Mouse (Mus musculus) kidney, adult 2 months (tissue): ENCODE results near the gene Pkig. TPM values are rescaled to one million over a fixed set of nuclear protein-coding genes. Genes with fewer than 3 reads are reported as not detected.
A peak's percentile ranks its signal among the peaks of the same experiment; 100 is the strongest.

Experiments
- DNase-seq: peaks from one replicate; pipeline ENCODE4 v3.0.0; 2021
- H3K27ac ChIP-seq: fragments of 200-500 bp; 2 replicates; pipeline ENCODE4 v1.5.1; 2012; ENCODE audit warnings: low read depth, low read length, control low read depth, inconsistent platforms; ENCODE audit not compliant: insufficient read depth
- H3K27me3 ChIP-seq: fragments of 200-500 bp; replicated peaks from 2 replicates; pipeline ENCODE4 v1.6.1; 2012; ENCODE audit warnings: mild to moderate bottlenecking, moderate library complexity, low read length, inconsistent platforms; ENCODE audit not compliant: control insufficient read depth, insufficient read depth
- H3K36me3 ChIP-seq: fragments of 200-500 bp; 2 replicates; pipeline ENCODE4 v1.6.1; 2012; ENCODE audit warnings: mild to moderate bottlenecking, moderate library complexity, low read length, inconsistent platforms; ENCODE audit not compliant: control insufficient read depth, insufficient read depth
- H3K4me1 ChIP-seq: fragments of 200-500 bp; 2 replicates; pipeline ENCODE4 v1.6.1; 2011; ENCODE audit warnings: low read length; ENCODE audit not compliant: control insufficient read depth, insufficient read depth
- H3K4me3 ChIP-seq: fragments of 200-500 bp; 2 replicates; pipeline ENCODE4 v1.5.1; 2011; ENCODE audit warnings: mild to moderate bottlenecking, low read depth, low read length, control low read depth; ENCODE audit not compliant: insufficient read depth
- CTCF ChIP-seq: fragments of 200-500 bp; conservative IDR thresholded peaks from 2 replicates; pipeline ENCODE4 v1.5.1; 2011; ENCODE audit warnings: low read depth, mild to moderate bottlenecking, control low read depth, low read length, moderate library complexity, mixed read lengths; ENCODE audit not compliant: insufficient read depth, insufficient read length
- POLR2A ChIP-seq: fragments of 200-500 bp; IDR thresholded peaks from one replicate; pipeline ENCODE4 v1.6.1; 2011; ENCODE audit warnings: low read depth, low read length, control low read depth
- WGBS: fragments of 180-500 bp; shearing (Covaris S2); methylation state at CpG from one replicate; pipeline ENCODE4 v1.1.7; 2018; 5-methylcytosine and 5-hydroxymethylcytosine counted together
- polyA plus RNA-seq: library from polyadenylated mRNA; depleted of rRNA; stranded (reverse); fragments of >200 nt; gene quantifications from 2 replicates; pipeline ENCODE4 v1.2.3, GENCODE M21; 2012

Gene Pkig
- polyA plus RNA-seq, 1 experiment, result 107 TPM

- Histone ChIP-seq H3K27me3 (no peaks in the 10 kb centered on the region), H3K36me3 (peaks cover 35% of the 10 kb centered on the region), H3K4me1 (no peaks in the 10 kb centered on the region), H3K4me3 (no peak overlapping the region), H3K27ac (no peak overlapping the region)
- no peak for DNase-seq
- TF ChIP-seq POLR2A, result no peak
- no peak for TF ChIP-seq CTCF
- WGBS, result 91% methylated on average over 2 of the region's 2 CpGs
These were observed 26.5 kb upstream of the Pkig start for GRCm38 (mm10) chr2:163631715-163632114.

DNA sequence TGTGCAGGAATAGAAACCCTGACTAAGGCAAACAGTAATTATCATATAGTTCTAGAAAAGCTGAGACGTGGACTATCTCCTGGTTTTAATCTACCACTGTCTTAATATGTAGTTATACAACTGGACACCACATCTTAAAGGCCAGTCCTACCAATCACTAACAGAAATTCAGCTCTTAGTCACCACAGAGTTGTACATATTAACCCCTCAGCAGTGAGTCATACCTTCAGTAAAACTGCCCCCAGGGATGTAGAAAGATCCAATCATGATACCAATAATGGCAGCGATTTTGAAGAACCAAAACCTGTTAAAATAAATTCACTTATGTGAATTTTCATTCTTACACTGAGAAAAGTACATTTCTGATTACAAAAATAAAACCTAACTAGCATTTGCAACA lies 24.0 kb upstream of the Pkig start:
- TF ChIP-seq POLR2A (no peak), CTCF (no peak)
- 77% methylated on average over 2 of the region's 2 CpGs for WGBS
- peaks cover 30% of the 10 kb centered on the region for H3K36me3 ChIP-seq

DNA sequence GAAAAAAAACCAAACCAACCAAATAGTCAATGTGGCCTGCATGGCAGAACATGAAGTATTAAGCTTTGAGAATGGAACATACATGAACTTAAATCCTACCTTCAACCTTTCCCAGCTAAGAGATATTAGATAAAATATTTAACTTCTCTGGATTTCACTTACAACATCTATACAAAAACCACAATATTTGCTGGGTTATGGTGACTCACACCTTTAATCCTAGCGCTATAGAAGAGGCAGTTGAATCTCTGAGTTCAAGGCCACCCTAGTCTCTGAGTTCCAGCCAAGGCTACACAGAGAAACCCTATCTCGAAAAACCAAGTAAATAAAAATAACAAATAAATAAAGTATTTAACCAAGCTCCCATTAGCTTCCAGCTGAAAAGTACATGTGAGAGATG lies 22.1 kb upstream of the Pkig start:
- peaks cover 18% of the 10 kb centered on the region for H3K36me3 ChIP-seq
- no peak for TF ChIP-seq POLR2A
- TF ChIP-seq CTCF, result no peak
- no peak overlapping the region for H3K4me3 ChIP-seq
- WGBS, result 78% methylated on average over 2 of the region's 2 CpGs
- no peak for DNase-seq
- H3K4me1 ChIP-seq, result peaks cover 23% of the 10 kb centered on the region
- no peaks in the 10 kb centered on the region for H3K27me3 ChIP-seq
- H3K27ac ChIP-seq, result no peak overlapping the region

More for the DNA sequence above, 24.0 kb upstream of the Pkig start:
- Histone ChIP-seq H3K4me3 (no peak overlapping the region), H3K4me1 (peaks cover 18% of the 10 kb centered on the region), H3K27me3 (no peaks in the 10 kb centered on the region), H3K27ac (no peak overlapping the region)
- no peak for DNase-seq

GRCm38 (mm10) chr2:163637655-163638266 lies 20.4 kb upstream of the Pkig start:
- WGBS, result 22% methylated on average over 5 of the region's 5 CpGs

DNA sequence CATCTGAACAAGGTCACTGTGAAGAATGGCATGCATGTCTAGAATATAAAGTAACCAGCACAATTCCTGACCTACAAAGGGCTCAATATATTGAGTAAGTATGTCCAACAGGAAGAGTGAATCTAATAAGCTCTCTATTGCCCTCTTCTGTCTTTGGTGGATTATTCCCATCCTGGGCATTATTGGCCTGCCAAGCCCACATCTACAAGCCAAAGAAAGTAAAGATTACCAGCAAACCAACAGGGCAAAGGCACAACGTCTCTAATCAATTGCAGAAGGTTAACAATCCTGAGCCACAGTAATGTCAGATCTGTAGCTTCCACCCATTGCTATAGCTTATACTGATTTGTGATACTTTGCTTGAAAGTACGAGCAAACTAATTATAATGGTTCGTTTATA lies 17.7 kb upstream of the Pkig start:
- Histone ChIP-seq H3K4me1 (peaks cover 26% of the 10 kb centered on the region), H3K27ac (peak overlapping the region; percentile 65; the same call in 1 of the 2 replicates), H3K27me3 (no peaks in the 10 kb centered on the region), H3K4me3 (no peak overlapping the region), H3K36me3 (peaks cover 3% of the 10 kb centered on the region; the same call in 1 of the 2 replicates)
- DNase-seq, result no peak
- WGBS, result 49% methylated on average over 3 of the region's 3 CpGs
- TF ChIP-seq POLR2A, result no peak
- no peak for TF ChIP-seq CTCF

More at GRCm38 (mm10) chr2:163637655-163638266, 20.4 kb upstream of the Pkig start:
- Histone ChIP-seq H3K27ac (0 out of 2 replicates have a peak overlapping the region, but pooled peaks have one; percentile 17), H3K27me3 (no peaks in the 10 kb centered on the region), H3K36me3 (peaks cover 6% of the 10 kb centered on the region), H3K4me1 (peaks cover 26% of the 10 kb centered on the region), H3K4me3 (no peak overlapping the region)
- TF ChIP-seq POLR2A (no peak), CTCF (no peak)
- no peak for DNase-seq

DNA sequence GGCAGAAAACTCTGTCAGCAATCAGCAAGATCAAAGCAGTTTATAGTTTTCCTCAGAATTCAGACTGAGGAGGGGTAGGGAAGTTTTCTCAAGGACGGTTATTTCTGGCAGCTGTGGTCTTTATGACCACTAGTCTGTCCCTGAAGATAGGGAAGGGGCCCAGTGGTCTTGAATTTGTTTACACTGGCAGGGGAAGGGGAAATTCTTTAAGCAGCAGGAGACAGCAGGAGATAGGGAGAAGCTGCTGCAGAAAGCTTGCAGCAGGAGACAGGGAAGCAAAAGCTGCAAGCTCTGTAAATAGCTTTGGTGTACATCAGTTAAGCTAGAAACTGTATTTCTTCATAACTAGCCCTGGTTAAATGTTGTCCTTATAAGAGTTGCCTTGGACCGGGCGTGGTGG lies 16.5 kb upstream of the Pkig start:
- no peak for TF ChIP-seq POLR2A
- TF ChIP-seq CTCF, result no peak
- no peak for DNase-seq
- H3K4me1 ChIP-seq, result peaks cover 26% of the 10 kb centered on the region
- peaks cover 2% of the 10 kb centered on the region; the same call in 1 of the 2 replicates for H3K36me3 ChIP-seq
- peak overlapping the region; percentile 78 for H3K27ac ChIP-seq
- no peaks in the 10 kb centered on the region for H3K27me3 ChIP-seq
- 48% methylated on average over 3 of the region's 3 CpGs for WGBS
- no peak overlapping the region for H3K4me3 ChIP-seq

- H3K4me1 ChIP-seq, result peaks cover 18% of the 10 kb centered on the region
- H3K36me3 ChIP-seq, result no peaks in the 10 kb centered on the region; the same call in 1 of the 2 replicates
- peak overlapping the region; percentile 97 for H3K27ac ChIP-seq
- H3K4me3 ChIP-seq, result peak overlapping the region; percentile 53
- 54% methylated on average over 30 of the region's 30 CpGs for WGBS
- H3K27me3 ChIP-seq, result no peaks in the 10 kb centered on the region
- TF ChIP-seq POLR2A (no peak), CTCF (no peak)
- DNase-seq, result peak; percentile 86
These were observed 15.3 kb upstream of the Pkig start for GRCm38 (mm10) chr2:163642685-163643575.
